Mouse (Mus musculus) c-Kit-positive CD71-positive TER-119-negative erythroid progenitor cells, embryonic 14.5 days (primary cell): ENCODE data around the gene Olr1.

Source experiments
- DNase-seq: peaks from one replicate; pipeline ENCODE4 v3.0.0-alpha.2; 2013; ENCODE audit warnings: low read depth

The Olr1 gene

GRCm38 (mm10) chr6:129507024-129507423 lies at the start of gene Olr1:
Olr1 (minus strand) TSS chr6:129507165.
- no peak for DNase-seq

DNA sequence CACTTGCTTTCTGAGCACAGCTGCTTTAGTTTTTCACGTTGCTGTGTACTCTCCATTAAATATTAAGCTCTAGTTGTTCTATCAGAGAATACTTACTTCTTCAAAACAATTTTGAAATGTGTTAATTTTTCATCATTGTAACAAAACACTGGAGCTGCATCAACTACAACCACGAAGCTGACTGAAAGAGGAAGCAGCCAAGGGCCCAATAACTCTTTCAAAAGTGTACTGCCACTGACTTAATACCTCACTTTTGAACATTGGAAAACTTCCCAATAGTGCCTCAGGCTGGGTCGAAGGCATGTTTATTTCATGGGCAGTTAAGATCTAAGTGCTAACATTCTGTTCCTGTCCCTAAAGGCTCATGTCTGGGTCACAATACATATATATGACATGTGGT lies 41.0 kb upstream of the Olr1 start:
- DNase-seq, result no peak

- DNase-seq, result no peak
Measured at GRCm38 (mm10) chr6:129547277-129547676, 40.3 kb upstream of the Olr1 start.

- DNase-seq, result peak; percentile 56
Measured at GRCm38 (mm10) chr6:129543709-129544606, 37.0 kb upstream of the Olr1 start.

- no peak for DNase-seq
Measured at GRCm38 (mm10) chr6:129542540-129542939, 35.6 kb upstream of the Olr1 start.

DNA sequence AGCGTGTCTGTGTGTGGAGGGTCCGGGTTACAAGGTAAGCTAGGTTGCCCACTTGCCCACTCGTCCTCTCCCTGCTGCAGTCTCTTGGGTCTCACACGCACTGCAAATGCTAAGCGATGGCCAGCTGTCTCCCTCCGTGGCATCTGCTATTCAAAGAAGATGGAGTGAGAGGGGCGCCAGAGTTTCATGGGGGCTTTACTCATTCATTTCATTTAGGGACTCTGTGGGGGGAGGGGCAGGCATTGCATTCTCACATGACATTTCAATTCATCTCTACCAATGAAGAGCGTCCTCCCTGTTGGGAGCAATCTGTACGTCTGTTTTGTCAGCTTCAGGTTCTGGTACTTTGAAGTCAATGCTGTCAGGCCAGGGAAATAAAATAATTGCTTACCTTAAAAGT lies 35.0 kb upstream of the Olr1 start:
- no peak for DNase-seq

- no peak for DNase-seq
Measured at GRCm38 (mm10) chr6:129538555-129538954, 31.6 kb upstream of the Olr1 start.

DNA sequence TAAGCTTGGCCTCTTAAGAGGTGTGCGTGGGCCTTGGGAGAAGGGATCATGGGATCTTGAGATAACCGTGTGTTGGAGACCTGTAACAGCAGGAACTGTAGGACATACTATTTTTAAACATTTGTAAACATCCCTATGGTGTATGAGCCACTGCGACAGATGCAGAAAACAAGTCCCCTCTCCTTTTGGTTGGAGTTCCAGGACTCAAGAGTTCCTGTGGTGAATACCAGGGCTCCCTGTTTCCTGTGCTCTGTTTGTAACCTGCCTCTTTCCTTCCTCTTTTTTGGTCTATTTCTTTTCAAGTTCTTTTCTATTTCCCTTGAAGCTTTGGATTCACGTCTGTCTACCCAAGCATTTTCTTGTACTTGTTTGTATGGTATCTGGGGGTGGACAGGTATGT lies 28.8 kb upstream of the Olr1 start:
- DNase-seq, result no peak

- DNase-seq, result no peak
Measured at GRCm38 (mm10) chr6:129534627-129535190, 27.7 kb upstream of the Olr1 start.

- peak; percentile 20 for DNase-seq
Measured at GRCm38 (mm10) chr6:129534057-129534456, 27.1 kb upstream of the Olr1 start.

DNA sequence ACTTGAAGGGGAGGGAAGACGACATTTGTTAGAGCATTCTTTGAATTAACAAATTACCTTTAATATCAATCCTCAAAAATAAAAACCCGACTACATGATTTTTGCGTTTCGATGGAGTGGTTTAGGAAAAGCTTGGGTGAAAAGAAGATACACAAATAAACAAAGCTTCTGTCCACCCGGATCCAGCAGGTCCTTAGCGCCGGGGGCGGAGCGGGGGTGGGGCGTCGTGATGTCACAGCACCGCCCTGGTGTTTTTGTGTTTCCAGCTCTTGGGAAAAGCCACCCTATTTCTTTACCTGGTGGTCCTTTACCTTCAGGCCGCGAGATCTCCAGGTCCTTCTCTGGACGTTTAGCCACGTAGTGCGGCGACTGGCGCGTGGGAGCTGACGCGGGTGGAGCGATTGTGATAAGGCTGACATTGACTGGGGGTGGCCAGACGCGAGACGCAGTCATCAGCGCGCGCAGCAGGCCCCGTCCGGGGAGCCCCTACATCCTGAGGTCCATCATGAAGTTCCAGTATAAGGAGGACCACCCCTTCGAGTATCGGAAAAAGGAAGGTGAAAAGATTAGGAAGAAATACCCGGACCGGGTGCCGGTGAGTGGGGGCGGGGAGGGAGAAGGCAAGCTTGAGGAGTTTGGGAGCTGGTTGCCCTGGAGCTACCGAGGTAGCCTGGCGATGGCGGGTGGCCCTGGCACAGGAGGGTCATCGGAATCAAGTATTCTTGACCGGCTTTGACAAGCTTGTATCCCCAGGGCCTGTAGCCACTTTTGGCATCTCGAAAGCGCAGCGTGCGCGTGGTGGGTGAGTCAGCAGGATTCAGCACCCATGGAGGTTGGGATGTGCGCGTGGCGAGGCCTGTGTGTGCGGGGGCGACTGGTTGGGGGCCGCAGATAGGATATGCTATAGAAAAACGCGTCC lies 26.2 kb upstream of the Olr1 start, which contains the start of gene Gabarapl1:
Gabarapl1 (plus strand) TSS at position 219 of the 919 bp plus-strand sequence.
- DNase-seq, result peak; percentile 62

DNA sequence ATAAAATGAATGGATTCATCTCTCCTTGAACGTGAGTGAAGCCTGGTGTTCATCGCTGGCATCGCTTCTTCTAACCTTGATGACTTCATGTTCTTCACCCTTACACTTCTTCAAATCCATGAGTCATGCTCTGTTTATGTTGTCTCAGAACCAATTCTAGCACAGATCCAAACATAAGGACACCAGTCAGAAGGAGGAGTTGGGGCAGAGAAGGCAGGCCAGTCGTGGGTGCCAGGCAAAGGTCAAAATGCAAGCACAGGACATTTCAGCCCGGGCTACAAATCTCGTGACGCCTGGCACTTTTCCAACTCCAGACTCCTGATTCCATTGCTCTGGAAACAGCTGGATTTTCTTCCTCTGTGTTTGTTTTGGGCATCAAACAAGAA lies 25.6 kb upstream of the Olr1 start:
- DNase-seq, result no peak

GRCm38 (mm10) chr6:129530261-129530660 lies 23.3 kb upstream of the Olr1 start:
- DNase-seq, result no peak

- no peak for DNase-seq
Measured at GRCm38 (mm10) chr6:129529605-129530004, 22.6 kb upstream of the Olr1 start.

DNA sequence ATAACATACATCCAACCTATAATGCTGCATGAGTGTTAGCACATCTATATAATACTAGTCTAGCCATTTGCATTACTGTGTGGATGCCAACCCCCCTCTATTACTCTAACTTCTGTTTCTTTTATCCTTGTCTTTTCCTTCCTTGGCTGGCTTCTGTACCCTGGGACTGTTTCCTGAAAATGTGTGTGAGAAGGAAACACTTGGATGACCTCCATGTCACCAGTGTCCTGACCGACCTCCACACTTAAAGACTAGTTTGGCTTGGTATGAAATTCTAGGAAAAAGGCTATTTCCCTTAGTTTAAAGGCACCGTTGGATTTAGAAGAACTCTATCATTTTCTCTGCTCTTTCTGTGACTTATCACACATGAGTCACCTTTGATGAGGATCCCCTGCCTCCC lies 20.5 kb upstream of the Olr1 start:
- no peak for DNase-seq

DNA sequence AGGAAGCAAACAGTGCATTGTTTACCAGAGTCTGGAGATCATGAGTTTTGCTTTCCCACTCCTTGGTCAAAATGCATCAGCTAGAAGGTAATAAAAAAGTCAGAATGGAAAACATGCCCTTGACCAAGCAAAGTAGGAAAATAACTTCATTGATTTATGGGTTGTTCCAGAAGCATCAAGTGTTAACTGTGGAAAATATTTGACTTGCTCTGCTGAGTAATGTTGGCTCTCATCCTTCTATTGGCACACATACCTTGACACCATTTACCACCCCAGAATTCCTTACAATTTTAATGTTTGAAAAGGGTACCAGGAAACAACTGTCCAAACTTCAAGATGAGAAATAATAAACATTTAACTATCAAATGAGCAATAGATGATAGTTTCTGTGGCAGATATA lies 19.1 kb upstream of the Olr1 start:
- DNase-seq, result no peak

GRCm38 (mm10) chr6:129517752-129518408 lies 10.9 kb upstream of the Olr1 start:
- DNase-seq, result no peak

DNA sequence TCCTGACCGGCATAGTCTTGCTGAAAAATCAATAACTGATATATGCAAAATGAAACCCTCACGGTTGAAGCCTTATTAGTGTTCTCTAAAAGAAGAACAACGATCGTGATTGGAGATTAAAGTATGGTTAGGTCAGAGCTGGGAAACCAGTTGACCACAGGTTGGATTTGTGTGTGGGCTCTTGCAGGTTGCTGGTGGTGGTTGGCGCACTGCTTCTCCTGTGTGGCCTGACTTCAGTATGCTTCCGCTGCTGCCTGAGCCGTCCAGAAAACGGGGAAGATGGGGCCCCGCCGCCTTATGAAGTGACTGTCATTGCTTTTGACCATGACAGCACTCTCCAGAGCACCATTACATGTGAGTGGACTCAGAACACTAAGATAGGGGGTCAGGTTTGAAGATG lies 9.4 kb upstream of the Olr1 start:
- DNase-seq, result no peak

DNA sequence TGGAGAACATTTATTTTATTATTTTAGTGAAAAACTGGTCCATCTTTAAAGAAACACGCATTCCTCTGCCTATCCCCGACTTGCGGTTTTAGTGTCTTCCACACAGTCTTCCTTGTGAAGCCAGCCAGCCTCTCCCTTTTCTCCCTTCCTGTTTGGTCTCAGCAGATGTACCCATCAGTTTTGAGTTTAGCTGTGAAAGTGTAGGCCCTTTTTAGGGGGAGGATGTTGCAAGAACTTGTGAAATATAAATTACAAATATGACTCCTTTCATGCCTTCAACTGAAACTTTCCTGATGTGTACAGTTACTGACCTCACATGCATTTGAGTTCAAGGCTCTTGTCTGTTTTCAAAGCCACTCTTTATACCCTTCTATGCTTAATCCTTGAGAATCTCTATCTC lies 8.1 kb upstream of the Olr1 start:
- no peak for DNase-seq

- DNase-seq, result no peak
Measured at GRCm38 (mm10) chr6:129514376-129514775, 7.4 kb upstream of the Olr1 start.

DNA sequence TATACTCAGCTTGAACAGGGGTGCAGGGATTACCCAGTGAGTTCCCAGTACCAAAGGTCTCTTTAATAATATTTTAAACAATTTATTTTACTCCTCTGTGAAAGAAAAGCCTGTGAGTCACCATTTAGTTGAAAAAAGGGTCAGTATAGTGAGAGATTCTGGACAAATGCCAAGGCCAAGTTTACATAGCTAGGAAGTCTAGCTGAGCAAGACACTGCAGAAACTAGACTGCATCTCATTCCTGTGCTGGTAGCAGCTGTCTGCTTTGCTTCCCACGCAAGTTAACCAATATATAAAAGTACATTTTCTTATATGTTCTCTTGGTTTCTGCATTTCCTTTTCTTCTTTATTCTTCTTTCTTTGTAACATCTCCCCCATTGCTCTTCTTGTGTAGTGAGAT lies 6.4 kb upstream of the Olr1 start:
- no peak for DNase-seq

GRCm38 (mm10) chr6:129512868-129513267 lies 5.9 kb upstream of the Olr1 start:
- no peak for DNase-seq
